Mouse (Mus musculus) neutrophil, adult 5-6 weeks (primary cell): Measurements from ENCODE around the gene Usp20. TPM values are rescaled to one million over a fixed set of nuclear protein-coding genes. Genes with fewer than 3 reads are reported as not detected.
A peak's percentile ranks its signal among the peaks of the same experiment; 100 is the strongest.

ENCODE experiments used
- ATAC-seq: fragments of 151-379, 151-347 bp; 2 replicates; pipeline ENCODE4 v1.8.0; 2017; ENCODE audit warnings: mild to moderate bottlenecking, moderate TSS enrichment; ENCODE audit not compliant: insufficient number of reproducible peaks, poor library complexity, low FRiP score, severe bottlenecking; ENCODE audit errors: extremely low read depth
- total RNA-seq: library from RNA; stranded (forward); fragments of 200-1000 nt; gene quantifications from 2 replicates; pipeline ENCODE4 v1.2.3, GENCODE M21; 2017

The Usp20 gene
- total RNA-seq, 1 experiment from 2014 or later, result 8.7 TPM

DNA sequence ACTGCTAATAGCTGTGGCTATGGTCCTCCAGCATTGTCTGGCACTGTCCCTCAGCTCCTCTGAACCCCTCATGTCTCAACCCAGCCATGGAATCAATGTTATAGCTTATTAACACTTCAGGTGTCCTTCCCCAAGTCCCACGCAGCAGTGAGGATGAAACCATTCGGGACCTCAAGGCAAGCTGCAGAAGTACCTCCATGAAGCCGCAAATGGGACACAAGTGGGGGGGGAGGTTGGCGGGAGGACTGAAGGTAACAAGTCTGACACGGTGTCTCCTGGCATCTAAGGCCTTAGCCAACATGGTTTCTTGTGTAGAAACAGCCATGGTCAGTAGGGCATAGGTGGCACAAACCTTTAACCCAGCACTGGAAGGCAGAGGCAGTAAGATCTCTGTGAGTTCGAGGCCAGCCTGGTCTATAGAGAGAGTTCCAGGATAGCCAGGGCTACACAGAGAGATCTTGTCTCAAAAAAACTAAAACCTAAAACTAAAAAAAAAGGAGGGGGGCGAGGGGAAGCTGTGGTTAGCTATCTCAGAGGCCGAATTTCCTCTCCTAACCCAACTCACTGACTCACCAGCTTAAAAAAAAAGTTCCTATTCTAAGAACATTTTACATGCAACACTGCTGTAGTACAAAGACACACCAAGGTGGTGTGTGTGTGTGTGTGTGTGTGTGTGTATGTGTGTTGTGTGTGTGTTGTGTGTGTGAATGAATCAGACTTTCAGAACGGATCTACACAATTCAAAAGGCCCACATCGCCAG lies 80.0 kb downstream of the Usp20 start:
- peak; percentile 52 for ATAC-seq

DNA sequence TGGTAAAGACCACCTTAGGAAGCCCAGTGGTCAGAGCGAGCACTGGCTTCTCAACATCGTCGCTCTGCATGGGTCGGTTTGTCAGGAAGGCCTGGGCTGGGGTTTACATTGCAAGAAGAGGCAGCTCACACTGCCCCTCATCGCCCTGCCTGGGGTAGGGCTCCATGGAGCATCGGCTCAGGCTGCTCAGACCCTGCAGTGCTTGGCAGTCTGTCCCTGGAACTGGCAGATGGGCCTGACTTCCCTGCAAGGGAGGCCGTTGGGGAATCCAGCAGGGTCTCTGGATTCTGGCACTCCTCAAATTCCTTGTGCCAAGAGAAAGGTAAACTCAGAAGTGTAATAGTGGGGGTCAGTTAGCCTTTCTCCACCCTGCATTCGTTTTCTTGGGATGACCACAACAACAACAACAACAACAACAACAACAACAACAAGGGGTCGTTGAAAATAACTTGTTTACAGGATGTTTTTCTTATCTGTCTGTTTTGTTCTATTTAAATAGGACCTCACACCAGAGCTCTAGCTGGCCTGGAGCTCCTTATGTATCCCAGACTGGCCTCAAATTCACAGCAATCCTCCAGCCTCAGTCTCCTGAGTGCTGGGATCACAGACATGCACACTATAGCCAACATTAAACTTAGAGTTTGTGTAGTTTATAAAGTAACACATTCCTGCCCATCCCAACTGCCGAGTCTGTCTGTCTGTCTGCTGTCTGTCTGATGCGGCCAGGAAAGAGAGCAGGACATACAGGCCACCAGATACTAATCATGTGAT lies 84.1 kb downstream of the Usp20 start:
- no peak for ATAC-seq

GRCm38 (mm10) chr2:31067059-31067595 lies 85.0 kb downstream of the Usp20 start:
- no peak for ATAC-seq

DNA sequence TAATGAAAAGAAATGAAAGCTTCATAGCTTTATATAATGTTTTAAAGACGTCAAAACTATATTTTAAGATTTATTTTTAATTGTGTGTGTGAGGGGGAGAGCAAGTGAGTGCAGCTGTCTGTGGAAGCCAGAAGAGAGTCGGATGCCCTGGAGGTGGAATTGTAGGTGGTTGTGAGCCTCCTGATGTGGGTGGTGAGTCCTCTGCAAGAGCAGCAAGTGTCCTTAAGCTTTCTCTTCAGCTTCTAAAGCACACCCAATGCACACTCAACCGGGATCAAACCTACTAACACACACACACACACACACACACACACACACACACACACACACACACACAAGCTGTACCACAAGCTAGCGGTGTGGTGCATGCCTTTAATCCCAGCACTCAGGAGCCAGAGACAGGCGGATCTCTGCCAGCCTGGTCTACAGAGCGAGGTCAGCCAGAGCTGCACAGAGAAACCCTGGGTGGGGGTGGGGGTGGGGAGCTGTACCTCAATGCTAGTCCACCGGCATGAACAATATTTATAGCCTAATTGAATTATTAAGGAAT lies 85.7 kb downstream of the Usp20 start:
- ATAC-seq, result no peak

GRCm38 (mm10) chr2:31068246-31069113 lies 86.4 kb downstream of the Usp20 start:
- ATAC-seq, result no peak

DNA sequence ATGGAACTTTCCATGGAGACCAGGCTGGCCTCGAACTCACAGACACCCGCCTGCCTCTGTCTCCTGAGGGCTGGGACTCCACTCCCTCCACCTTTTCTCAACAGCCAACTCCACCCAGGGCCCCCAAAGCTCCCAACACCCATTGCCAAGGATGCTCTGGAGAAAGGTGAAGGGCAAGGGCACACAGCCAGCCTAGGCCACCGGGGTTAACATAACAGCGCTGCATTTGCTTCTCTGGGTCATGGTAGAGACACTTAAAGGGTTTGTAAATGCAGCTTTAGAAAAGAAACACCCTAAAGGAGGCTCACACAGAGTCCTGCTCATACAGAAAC lies 87.0 kb downstream of the Usp20 start:
- ATAC-seq, result no peak

- ATAC-seq, result no peak
Measured at GRCm38 (mm10) chr2:31069506-31069905, 87.4 kb downstream of the Usp20 start.

Other genes starting within 250 kb of the Usp20 start
- gene 1700001O22Rik, start 178.6 kb upstream of the Usp20 start, total RNA-seq, result not detected in 2 replicates
- 13.3 and 15.0 TPM in 2 replicates for gene Ntmt1, start 174.5 kb upstream of the Usp20 start, total RNA-seq
- 23.0 and 28.4 TPM in 2 replicates for gene Asb6, start 151.9 kb upstream of the Usp20 start, total RNA-seq
- 0.37 TPM in 1 of 2 replicates, not detected in the other for gene Prrx2, start 147.3 kb upstream of the Usp20 start, total RNA-seq
- not detected in 2 replicates for gene Ptges, start 52.4 kb upstream of the Usp20 start, total RNA-seq
- 30.9 and 38.5 TPM in 2 replicates for gene Tor1b, start 29.3 kb upstream of the Usp20 start, total RNA-seq
- 64.5 and 65.3 TPM in 2 replicates for gene Tor1a, start 14.3 kb upstream of the Usp20 start, total RNA-seq
- 118 and 128 TPM in 2 replicates for gene BC005624, start 78 bp upstream of the Usp20 start, total RNA-seq
- gene Fnbp1, start 159.7 kb downstream of the Usp20 start, total RNA-seq, result 75.8 and 83.0 TPM in 2 replicates
- 56.0 and 58.8 TPM in 2 replicates for gene Gpr107, start 170.0 kb downstream of the Usp20 start, total RNA-seq